Mouse (Mus musculus): ENCODE results near the gene Gmip. TPM values are rescaled to one million over a fixed set of nuclear protein-coding genes. Genes with fewer than 3 reads are reported as not detected.

The Gmip gene
- 25.7 and 31.8 TPM in 2 replicates for polyA plus RNA-seq (2012; rRNA removed)

DNA sequence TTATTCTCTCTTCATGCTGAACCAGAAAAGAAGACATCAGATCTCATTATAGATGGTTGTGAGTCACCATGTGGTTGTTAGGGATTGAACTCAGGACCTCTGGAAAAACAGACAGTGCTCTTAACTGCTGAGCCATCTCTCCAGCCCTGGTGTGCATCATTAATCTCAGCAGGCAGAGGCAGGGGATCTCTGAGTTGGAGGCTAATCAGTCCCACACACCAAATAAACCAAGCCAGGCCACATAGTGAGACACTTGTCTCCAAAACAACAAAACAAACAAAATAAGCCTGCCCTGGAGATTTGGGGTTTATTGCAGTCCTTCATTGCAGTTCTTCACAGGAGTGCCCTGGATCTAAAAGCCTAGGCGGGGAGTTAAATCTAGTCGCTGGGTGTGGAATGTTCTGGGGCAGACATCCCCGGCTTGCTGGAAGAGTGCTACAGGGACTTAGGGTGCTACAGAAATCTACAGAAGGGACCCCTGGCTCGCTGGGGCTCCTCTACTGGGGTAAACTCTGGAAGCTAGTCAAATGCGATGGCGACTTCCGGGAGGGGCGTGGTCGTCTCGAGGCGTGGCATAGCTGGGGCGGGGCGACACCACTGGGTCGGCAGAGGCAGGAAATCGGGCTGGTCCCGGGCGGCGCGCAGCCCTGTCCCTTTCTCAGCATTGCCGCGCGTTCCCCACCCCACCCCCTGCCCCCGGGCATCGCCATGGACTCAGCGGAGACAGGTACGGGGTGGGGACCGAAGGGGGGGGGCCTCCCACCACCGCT, at the start of gene Gmip:
TSS of gene Gmip (plus strand) at position 586 of the 770 bp plus-strand sequence.

DNA sequence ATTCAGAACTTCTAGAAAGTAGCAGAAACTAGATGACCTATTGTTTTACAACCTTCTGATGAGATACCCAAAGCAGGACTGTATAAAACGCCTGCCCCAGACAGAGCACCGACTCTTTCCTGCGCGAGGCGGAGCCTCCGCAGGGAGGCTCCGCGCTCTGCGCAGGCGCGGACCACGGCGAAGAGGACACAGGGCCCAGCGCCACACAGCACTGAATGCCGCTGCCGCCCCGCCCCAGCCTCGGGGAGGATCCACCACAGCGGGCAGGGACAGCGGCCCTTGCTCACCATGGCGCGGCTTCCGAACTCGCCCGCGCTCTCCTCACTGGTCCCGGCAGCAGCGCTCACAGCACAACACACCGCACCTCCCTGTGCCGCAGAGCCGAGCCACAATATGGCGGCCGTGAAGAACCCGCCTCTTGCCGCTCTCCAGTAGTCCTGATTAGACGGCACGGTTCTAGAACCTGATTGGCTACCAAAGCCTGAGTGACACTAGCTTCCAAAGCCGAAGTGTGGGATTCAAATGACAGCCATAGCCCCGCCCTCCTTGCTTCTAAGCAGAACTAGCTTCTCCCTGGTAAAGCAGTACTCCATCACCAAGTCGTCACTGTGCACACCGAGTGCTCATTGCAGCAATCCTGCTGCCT, 33.9 kb upstream of the Gmip start, which contains the start of gene Gm20422:
TSS of gene Gm20422 (minus strand) at position 384 of the 646 bp plus-strand sequence.

DNA sequence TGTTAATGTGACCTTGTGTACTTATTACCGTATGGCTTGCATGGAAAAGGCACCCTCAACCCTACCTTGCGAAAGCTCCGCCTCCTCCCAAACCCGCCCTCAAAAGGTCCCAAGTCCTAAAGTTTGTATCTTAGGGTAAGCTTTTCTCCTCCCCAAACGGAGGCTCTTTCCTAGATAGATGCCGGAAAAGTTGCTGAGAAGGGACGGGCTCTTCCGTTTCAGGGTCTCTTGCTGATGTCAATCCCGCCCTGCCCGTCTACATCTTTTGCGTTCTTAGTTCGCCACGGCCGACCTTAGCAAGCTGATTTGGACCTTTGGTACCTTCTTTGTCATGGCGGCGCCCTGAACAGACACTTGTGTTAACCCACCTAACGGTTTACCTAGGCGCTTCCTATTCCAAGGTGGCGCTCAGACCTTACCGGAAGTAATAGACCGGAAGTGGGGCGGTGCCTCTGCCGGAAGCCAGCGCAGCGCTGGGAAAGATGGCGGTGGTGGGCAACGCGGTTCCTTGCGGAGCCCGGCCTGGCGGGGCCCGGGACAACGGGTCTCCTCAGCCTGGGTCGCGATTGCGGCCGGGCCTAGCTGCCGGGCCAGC, 17.6 kb upstream of the Gmip start, which contains the start of the genes Atp13a1 and Zfp866:
TSS of gene Atp13a1 (plus strand) at position 391 of the 595 bp plus-strand sequence.
TSS of gene Zfp866 (minus strand) at position 406 of the 595 bp plus-strand sequence.

DNA sequence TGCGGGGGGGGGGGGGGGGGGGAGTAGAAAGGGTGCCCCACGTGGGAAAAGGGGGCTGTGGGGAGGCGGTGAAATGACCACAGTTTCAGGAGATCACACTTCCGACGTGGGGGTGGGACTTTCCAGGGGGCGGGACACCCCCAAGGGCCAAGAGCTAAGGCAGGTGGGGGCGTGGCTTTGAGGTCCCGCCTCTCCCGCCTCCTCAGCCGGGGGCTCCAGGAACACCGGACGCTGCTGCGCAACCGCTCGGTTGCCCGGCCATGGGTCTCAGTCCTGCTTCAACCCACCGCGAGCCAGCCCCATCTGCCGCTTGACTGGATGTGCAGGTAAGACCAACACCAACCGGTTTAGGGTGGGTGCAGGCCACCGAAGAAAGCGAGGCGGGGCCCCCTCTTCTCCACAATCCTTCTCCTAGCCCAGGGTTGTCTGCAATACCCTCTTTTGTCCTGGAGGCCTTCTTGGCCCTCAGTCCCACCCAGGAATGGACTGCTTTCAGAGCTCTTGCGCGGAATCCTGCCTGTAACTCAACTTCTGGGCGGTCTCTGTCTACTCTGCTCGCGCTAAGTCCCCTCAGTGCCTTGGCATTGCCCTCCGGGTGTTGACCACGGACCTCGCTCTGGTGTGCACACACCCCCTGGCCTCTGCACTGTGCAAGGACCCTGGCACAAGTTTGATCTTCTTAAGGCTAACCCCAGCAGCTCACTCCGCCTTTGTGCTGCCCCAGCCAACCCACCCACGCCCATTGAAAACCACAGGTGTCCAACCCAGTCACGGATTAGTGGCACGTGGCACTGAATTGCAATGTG, 14.1 kb downstream of the Gmip start, which contains the start of gene Lpar2:
TSS of gene Lpar2 (plus strand) at position 44 of the 806 bp plus-strand sequence.

DNA sequence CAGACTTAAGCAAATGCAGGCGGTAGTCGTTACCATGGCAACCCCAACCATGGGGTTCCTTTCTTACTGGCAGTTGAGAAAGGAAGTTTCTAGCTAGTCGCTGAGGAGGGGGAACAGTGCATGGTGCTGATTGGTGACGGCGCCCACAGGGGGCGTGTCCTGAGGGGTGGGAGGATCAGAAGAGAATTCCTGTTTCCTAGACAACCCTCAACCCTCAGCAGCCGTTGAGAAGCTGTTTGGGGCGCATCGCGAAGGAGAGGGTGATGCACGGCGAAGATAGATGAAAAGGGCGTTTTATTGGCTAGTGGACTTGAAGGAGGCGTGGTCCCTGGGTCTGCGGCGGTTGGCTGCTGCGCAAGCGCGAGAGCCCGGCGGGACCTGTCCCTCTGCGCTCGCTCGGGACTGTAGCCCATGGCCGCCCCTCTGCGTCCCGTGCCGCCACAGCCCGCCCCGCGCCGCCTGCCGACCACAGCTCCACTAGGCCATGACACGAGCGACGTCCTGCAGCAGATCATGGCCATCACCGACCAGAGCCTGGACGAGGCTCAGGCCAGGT, 23.9 kb downstream of the Gmip start, which contains the start of gene Pbx4:
TSS of gene Pbx4 (plus strand) at position 194 of the 556 bp plus-strand sequence.

Other genes with a start within 250 kb of the Gmip start
- 4.2 and 5.2 TPM in 2 replicates for gene Zfp868, start 183.1 kb upstream of the Gmip start, polyA plus RNA-seq (2012; rRNA removed)
- gene Zfp964, start 154.2 kb upstream of the Gmip start, polyA plus RNA-seq (2012; rRNA removed) = 1.2 TPM in 2 replicates
- 1.3 and 1.6 TPM in 2 replicates for gene Zfp869, start 98.0 kb upstream of the Gmip start, polyA plus RNA-seq (2012; rRNA removed)
- gene Zfp963, start 58.7 kb upstream of the Gmip start, polyA plus RNA-seq (2012; rRNA removed) = 2.0 and 2.3 TPM in 2 replicates
- 1.3 TPM in 1 of 2 replicates, not detected in the other for gene Gm20422, start 33.8 kb upstream of the Gmip start, polyA plus RNA-seq (2012; rRNA removed)
- gene Atp13a1, start 17.5 kb upstream of the Gmip start, polyA plus RNA-seq (2012; rRNA removed) = 140 and 171 TPM in 2 replicates
- gene Zfp866, start 17.5 kb upstream of the Gmip start, polyA plus RNA-seq (2012; rRNA removed) = 8.8 and 12.2 TPM in 2 replicates
- 7.3 and 7.6 TPM in 2 replicates for gene Lpar2, start 13.8 kb downstream of the Gmip start, polyA plus RNA-seq (2012; rRNA removed)
- gene Pbx4, start 23.8 kb downstream of the Gmip start, polyA plus RNA-seq (2012; rRNA removed) = 3.2 and 11.6 TPM in 2 replicates
- gene Cilp2, start 79.0 kb downstream of the Gmip start, polyA plus RNA-seq (2012; rRNA removed) = 0.92 and 1.4 TPM in 2 replicates
- gene Tssk6, start 93.5 kb downstream of the Gmip start, polyA plus RNA-seq (2012; rRNA removed) = 2.1 and 3.1 TPM in 2 replicates
- 98.7 and 144 TPM in 2 replicates for gene Ndufa13, start 93.9 kb downstream of the Gmip start, polyA plus RNA-seq (2012; rRNA removed)
- gene Yjefn3, start 94.0 kb downstream of the Gmip start, polyA plus RNA-seq (2012; rRNA removed) = 14.1 and 14.6 TPM in 2 replicates
- 79.6 and 96.8 TPM in 2 replicates for gene Gatad2a, start 187.7 kb downstream of the Gmip start, polyA plus RNA-seq (2012; rRNA removed)
- gene Mau2, start 234.1 kb downstream of the Gmip start, polyA plus RNA-seq (2012; rRNA removed) = 155 and 161 TPM in 2 replicates
- gene Sugp1, start 234.1 kb downstream of the Gmip start, polyA plus RNA-seq (2012; rRNA removed) = 9.9 and 11.8 TPM in 2 replicates

Measured in ovary, adult 2 months (tissue).